Mouse (Mus musculus) cerebellum, adult 2 months (tissue): ENCODE measurements around the gene Fam71f1.

ENCODE experiments used
- CTCF ChIP-seq: fragments of 200-500 bp; IDR thresholded peaks from 2 replicates; pipeline ENCODE4 v1.5.1; 2011; ENCODE audit warnings: low read depth, mild to moderate bottlenecking, control low read depth, low read length, moderate library complexity, borderline replicate concordance; ENCODE audit not compliant: insufficient read depth
- POLR2A ChIP-seq: fragments of 200-500 bp; IDR thresholded peaks from 2 replicates; pipeline ENCODE4 v1.6.1; 2011; ENCODE audit warnings: low read length, control low read depth, borderline replicate concordance; ENCODE audit not compliant: insufficient read depth

GRCm38 (mm10) chr6:29317941-29318340 lies 999 bp upstream of the Fam71f1 start:
- no peak for TF ChIP-seq POLR2A
- TF ChIP-seq CTCF = no peak
